Mouse (Mus musculus) right cerebral cortex, postnatal 36 days (tissue): ENCODE results near the gene Ttc19.
A peak's percentile ranks its signal among the peaks of the same experiment; 100 is the strongest.

Source experiments
- DNase-seq, 2 experiments: peaks; one replicate each; pipeline ENCODE4 v3.0.0; 2022; ENCODE audit warnings: low spot score in 2 of 2, mixed read lengths in 1 of 2

Gene Ttc19

DNA sequence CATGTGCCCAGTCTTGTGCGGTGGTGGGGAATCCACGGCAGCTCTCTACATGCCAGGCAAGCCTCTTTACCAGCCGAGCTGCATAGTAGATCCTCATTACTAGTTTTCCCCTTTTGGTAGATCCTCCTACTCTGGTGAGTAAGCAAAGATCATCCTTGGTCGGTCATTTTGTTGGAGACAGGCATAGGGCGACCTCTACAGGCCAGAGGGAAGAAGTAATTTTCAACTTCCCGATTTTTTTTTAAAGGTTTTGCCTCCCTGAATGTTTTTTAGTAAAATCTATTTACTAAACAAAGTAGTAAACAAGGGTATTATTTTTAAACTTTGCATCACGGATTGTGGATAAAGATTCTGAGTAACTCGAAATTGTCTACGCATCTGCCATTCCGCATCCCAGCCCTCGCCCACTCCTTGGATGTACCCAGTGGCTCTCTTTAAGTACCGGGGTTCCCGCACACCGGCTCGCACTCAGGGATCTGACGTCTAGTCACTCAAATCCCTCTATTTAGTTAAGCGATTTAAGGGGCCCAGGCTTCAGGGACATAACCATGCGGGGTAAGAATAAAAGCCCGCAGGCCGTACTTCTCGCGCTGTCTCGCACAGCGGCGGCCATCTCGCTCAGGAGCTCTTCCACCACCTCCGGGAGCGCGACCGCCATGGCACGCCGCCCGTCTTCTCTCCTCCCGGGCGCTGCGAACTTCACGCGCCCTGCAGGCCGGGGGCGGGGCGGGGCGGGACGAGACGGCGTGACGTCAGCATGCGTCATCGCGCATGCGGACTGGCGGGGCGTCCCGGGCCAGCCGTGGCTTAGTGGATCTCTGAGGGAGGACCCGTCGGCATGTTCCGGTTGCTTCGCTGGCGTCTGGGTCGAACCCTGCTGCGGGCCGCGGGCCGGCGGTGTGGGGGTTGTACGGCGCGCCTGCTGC is at the start of gene Ttc19, which contains the start of gene Zswim7:
TSS of gene Ttc19 (plus strand) at position 799 of the 926 bp plus-strand sequence.
TSS of gene Zswim7 (minus strand) at position 701 of the 926 bp plus-strand sequence.
- peak; percentile 87 for DNase-seq

DNA sequence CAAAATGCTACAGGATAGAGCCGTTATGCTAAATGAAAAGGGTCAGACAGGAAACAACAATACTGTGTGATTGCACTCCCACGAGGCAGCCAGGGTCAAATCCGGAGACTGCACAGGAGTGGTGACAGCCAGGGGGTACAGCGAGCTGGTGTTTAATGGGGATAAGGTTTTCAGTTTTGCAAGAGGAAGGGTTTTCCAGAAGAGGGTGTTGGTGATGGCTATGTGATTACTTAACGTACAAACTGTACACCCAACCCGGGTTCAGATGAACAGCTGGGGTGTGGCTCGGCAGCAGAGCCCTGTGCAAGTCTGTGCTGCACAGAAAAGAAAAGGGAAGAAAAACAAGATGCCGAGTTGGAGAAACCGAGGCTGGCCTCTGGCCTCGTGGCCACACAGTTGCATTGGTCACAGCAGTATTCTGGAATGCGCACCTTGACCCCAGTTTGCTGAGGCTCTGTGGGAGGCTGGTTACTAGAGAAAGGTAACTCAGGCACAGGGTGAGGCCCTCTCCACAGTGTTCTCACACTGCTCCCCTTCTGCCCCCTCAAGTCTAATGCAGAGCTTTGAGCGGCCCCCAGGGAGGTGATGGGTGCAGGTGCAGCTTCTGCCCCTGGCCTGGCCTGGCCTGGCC is 40.5 kb upstream of the Ttc19 start:
- DNase-seq = no peak

DNA sequence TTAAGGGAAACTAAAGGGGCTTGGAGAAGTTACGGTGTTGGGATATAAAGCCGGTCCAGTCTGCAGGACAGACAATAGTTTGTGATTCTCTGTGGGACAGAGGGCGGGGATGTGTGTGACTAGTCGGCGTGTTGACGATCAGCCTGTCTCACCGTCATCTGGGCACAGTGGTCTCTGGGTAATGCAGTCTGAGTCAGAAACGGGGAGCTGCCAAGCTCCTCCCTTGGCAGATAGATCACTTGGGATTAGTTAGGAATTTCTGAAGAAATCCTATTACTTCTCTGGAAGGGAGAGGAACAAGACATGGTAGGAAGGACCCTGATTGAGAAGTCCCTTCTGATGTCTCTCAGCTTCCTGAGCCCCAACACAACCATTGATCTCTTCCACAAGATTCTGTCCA is 37.4 kb upstream of the Ttc19 start:
- DNase-seq = no peak

DNA sequence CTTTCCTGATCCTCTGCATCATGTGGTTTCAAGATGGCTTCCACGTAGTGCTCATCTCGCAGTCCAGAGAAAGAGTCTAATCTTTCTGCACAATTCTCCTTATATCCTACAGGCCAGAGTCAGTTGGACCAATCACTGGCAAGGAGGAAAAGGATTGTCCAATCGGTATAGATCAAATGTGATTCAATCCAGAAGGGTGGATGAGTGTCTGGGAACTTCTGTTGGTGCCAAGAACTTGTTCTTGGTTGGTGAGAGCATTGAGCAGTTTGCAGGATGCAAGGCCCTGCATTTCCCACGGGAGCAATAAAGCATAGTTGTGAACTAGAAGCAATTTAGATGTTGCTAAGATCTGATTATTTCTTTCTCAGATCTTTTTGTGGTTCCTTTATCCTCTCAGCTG is 36.8 kb upstream of the Ttc19 start:
- no peak for DNase-seq

DNA sequence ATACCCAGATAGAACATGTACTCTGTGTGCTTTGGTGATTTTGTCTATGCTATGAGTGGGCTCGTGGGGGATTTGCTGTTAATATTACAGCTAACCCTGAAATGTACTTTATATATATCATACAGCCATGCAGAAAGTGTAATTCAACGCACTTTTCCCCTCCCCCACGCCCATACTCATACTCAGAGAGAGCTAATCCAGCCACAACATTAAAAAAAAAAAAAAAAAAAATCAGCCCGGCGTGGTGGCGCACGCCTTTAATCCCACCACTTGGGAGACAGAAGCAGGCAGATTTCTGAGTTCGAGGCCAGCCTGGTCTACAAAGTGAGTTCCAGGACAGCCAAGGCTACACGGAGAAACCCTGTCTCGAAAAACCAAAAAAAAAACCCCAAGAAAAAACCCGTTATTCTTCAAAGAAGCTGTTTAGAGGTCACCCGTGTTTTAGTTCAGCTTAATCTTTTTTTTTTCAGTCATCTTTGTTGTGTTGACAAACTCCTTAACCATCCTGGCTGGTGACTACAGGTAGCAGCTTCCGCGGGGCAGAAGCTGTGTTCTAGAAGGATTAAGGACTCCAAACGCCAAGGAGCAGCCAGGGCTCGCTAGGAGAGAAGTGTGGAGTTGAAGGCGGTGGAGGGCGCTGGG is 33.4 kb upstream of the Ttc19 start:
- no peak for DNase-seq

DNA sequence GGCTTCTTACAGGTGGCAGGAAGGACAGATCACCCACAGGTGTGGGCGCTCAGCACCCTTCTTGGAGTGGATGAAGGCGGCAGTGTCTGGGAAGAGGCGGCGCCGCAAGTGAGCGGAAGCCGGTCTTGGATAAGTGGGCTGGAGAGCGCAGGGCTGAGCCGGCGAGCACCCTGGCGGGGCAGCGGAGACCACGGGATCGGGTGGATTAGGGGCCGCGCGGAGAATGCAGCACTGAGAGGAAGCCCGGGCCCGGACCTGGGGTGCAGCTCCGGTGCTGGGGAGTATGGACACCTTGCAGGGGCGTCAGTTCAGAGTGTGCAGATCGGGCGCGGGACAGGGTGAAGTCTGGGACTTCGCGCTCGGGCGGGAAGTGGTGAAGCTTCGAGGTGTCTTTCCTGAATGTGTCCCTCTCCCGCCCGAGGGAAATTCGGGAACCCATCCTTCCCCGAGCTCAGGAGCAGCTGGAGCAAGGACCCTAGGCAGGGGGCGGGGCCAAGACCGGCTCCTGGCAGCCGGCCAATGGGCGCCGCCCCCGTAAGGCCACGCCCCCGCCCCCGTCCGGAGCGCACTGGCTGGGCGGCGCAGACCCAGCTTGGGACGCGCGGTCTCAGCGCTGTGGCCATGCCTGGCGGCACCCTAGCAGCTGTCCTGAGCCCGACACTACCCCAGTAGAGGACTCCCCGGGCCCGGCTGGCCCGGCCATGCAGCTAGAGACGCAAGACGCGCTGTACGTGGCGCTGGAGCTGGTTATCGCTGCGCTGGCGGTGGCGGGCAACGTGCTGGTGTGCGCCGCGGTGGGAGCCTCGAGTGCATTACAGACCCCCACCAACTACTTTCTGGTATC is 32.6 kb upstream of the Ttc19 start, which contains the start of gene Adora2b:
TSS of gene Adora2b (plus strand) at position 584 of the 844 bp plus-strand sequence.
- DNase-seq = no peak

DNA sequence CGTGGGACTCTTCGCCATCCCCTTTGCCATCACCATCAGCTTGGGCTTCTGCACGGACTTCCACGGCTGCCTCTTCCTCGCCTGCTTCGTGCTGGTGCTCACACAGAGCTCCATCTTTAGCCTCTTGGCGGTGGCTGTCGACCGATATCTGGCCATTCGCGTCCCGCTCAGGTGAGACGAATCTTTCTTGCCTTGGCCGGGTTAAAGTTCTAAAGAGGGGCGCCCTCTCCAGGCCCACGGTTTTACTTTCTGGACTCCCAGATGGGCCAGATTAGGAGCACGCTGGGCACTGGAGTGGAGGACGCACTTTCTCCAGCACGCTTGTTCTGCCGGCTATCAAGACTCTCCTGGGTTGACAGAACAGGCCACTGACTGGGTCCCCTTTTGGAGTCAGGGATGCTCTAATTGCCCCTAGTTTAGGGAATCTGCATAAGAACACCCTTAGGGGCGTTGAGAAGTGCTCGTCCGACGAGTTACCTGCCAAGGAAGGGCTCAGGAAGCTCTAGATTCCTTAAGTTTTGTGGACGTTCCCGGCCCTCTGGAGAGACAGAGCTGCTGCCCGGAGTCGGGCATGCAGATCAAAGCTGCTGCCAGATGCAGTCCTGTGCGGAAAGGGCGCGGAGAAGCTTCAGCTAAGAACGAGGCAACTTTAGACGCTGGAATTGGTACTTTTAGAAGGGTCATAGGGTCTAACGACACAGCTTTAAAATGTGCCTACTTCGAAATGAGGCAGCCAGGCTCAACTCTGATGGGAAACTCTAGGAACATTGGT is 31.8 kb upstream of the Ttc19 start:
- DNase-seq = no peak

DNA sequence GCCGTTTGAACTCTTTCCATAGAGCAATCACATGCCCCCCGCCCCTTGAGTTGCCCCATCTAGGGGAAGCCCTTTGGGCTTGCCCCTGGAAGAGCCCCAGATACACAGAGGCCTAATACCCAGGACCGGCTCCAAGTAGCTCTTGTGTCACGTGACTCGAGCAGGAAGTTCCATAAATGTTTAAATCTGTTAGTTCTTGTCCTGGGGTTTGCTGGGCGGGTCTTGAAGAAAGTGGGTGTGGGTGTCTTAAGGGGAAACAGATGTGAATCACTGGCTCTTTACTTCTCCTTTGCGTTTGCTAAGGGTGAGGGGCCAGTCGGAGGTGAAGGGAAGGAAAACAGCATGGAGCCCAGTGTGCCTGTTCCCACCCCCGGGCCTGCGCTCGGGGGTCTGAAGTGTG is 30.2 kb upstream of the Ttc19 start:
- DNase-seq = no peak

DNA sequence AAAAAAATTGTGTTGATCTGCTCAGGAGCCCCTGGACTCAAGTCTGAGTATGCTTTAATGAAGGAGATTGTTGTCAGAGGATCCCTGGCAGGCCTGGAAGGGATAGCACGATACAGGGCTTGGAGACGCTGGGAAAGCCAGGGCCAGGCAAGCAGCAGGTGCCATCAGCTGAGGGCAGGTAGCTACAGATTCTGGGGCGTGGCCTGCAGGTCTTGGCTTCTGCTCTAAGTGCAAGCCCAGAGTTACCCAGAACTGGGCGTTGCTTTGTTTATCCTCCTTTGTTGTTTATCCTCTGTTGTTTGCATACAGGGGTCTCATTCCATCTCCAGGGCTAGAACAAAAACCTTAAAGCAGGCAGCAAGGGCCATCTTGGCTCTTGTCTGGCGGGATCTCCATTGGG is 27.9 kb upstream of the Ttc19 start:
- DNase-seq = no peak

DNA sequence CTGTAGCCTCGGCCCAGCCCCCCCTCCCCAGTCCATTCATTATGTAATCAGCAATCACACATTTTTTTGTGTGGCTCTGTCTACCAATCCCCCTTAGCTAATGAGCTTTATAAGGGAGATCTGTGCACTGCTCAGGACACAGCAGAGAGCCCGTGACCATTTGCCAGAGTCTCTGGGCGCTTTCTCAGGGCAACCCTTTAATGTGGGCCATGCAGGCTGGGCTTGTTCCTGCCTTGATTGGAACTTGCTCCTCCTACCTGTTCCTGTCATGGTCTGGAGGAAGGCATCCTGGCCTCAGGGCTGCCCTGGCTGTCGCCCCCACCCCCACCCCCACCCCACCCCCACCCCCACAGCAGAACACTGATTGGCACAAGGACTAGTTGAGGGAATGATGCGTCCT is 22.1 kb upstream of the Ttc19 start:
- DNase-seq = no peak

DNA sequence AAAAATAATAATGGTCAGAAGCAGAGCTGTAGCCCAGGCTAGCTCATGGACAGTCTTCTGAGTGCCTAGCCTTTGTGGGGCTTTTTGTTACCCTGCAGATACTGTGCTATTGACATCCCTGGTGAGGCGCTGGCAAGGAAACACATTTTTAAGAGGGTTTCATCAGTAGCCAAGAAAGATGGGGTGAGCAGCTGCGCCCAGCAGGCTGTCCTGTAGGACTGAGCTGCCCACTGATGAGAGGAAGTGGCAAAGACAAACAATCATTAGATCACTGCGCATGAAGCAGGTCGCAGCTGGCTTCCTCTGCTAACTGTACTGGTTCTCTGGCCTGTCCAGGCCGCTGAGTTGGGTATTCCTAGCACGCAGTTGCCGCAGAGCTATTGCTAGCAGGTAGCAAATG is 17.7 kb upstream of the Ttc19 start:
- DNase-seq = no peak

DNA sequence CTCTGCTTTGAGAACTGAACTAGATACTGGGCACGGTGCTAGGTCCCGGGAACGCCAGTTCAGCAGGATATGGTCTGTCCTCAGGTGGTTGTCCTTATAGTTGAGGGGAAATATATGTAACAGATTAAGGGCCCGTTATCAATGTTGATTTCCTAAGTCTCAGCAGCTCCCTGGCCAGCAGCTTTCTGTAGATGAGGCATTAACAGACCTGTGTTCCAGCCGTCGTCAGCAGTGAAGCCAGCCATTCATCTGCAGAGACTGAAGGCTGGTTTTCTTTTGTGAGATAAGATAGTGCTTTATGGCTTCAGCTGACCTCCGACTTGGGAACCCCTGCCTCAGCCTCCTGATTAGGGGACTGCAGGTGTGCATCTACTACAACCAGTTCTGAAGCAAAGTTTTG is 17.3 kb upstream of the Ttc19 start:
- no peak for DNase-seq

DNA sequence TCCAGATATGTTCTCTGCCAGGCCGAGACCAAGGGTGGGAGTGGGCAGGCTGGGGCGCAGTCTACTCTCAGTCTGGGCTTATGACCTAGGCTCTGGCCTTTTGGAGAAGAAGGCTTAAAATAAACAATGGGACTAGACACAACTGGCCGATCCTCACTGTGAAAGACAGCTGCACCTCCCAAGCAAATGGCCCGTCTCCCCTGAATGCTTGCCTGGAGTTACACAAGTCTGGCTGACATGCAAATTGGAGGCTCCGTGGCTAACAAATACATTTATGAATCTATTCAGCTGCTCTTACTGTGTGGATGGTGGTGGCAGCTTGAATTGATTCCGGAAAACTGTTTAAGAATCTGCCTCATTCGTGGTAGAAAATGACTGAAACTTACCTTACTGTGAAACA is 15.6 kb upstream of the Ttc19 start:
- DNase-seq = no peak

DNA sequence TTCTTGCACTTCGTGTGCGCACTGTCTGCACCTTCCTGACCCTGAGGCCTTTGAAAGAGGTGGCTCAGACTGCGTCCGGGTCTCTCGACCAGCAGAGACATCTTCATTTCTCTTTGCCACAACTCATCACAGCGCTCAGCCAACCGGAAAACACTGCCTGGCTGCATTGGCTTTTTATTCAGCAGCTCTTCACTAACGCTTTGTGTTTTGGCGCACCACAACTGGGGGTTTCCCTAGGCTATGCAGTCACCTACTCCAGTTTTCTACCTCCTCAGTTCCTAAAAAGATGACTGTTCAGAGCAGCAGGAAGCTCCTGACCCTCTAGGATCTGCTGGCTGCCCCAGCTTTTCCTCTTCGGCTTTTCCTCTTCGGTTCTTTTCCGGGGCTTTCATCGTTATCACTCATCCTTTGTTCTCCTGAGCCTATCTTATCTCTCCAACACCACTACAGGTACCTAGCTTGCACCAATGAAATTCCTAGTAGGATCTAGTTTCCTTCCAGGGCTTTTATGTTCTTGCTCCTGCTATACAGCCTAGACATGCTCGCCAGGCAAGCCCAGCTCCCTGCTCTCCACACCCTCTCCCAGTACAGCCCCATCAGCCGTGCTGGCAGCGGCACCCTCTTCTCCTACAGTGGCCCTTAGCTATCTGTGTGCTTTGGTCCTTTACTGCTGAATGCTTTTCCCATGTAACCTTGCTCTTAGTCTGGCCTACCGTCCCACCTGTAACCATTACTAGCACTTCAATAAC is 14.6 kb upstream of the Ttc19 start:
- no peak for DNase-seq

DNA sequence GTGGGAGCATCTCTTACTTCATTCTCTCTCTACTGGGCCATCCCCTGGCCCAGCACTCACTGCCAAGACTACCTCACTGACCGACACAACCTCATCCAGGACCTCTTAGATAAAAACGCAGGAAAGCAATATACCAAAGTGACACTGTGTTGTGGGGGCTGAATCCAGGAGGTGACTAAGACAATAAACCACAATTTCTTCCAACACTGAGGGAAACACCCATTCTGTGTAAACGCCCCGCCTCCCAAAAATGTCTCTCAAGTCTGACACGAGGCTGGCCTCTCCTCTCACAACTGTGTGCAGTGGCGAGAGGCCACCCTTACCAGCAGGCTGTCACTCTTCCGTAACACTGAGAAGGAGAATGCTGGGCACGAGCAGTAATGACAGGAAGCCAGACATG is 12.9 kb upstream of the Ttc19 start:
- no peak for DNase-seq

DNA sequence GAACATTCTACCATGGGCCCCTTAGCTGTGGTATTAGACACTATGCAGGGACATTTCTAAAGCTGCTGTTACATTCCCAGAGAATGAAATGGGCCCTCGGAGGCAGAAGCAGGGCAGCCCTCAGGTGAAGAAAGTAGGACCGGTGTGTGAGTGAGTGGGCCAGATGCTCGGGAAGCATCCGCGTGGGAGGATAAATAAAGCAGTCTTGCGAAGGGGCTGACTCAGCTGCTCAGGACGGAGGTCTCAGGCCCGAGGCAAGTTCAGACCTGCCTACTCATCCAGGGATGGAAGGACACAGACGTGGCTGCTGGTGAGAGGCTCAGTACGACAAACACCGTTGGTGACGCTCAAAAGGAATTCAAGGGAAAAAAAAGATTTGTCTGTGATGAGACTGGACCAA is 12.2 kb upstream of the Ttc19 start:
- no peak for DNase-seq

DNA sequence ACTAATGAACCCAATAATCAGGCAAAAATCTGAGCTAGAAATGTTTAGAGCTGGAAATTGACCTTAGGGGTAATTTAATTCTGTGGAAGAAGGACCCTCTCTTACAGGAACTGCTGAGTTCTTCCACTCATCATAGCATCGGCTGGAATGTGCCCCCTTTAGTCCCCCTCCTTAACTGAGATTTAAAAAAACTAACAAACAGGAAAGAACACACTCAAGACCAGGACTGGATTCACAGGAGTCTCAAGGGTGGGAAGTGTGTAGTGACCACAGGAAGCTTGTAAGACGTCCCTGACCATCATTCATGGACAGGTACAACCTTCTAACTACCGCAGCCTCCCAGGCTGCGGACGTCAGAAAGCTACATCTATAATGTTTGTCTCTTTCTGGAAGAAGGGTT is 10.4 kb upstream of the Ttc19 start:
- DNase-seq = no peak

DNA sequence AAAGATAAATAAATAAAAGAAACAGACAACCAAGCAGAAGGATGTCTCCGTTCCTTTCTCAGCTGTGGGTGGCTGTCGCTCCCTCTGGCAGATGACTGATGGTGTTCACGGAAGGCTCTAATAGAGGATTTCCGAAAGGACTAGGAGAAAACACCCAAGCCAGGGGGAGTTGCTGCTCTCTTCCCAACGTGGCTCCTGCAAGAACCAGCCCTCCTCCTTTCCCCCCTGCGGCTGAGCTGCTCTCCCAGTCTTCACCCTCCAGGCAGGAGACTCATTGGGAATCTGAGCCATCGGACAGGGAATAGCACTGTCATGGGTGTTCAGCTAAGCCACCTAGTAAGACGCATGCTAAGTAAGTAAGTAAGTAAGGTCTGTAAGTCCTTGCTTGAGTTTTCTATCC is 4.2 kb upstream of the Ttc19 start:
- no peak for DNase-seq

DNA sequence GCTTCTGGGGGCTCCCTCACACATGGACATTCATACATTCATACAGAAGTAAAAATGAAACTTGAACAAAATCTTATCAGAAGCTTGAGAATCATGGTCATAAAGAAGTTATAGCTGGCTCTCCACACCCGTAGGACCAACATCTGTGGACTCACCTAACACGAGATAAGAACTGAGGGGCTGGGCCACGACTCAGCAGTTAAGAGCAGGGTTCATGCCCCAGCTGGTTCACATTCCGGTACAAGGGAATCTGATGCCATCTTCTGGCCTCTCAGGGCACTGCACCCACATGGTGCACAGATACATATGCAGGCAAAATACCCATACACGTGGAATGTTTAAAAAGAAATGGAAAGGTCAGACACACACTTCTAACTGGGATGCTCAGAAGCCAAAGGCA is 3.2 kb upstream of the Ttc19 start:
- DNase-seq = no peak

DNA sequence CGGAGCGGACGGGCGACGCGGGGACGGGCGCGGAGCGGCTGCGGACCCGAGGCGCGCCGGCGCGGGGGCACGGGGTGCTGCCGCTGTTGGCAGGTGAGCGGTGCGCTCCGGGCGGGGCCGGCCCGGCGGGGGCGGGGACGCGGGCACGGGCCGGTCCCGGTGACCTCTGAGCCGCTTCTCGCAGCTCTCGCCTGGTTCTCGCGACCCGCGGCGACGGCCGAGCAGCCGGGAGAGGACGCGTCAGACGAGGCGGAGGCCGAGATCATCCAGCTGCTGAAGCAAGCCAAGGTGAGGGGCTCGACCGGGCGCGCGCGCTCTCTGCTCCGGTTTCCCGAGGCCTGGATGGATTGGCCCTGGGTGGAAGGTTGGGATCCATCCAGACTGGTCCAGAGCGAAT is 326 bp downstream of the Ttc19 start:
- DNase-seq = no peak
